Mouse (Mus musculus) hindbrain, embryonic 10.5 days (tissue): Measurements from ENCODE around the gene Gm8050. TPM values are rescaled to one million over a fixed set of nuclear protein-coding genes. Genes with fewer than 3 reads are reported as not detected.
"Not testable (repeated sequence)": the region's sequence is repeated elsewhere in the genome, so short reads cannot be mapped to it uniquely, and the experiment has no call there.

ENCODE experiments used
- DNase-seq: peaks from one replicate; pipeline ENCODE4 v3.0.0-alpha.2; 2017; ENCODE audit warnings: low spot score
- H3K27ac ChIP-seq: fragments of 300-500 bp; sonication (generic); 2 replicates; pipeline ENCODE4 v1.5.1; 2016; ENCODE audit warnings: mild to moderate bottlenecking, moderate library complexity
- H3K27me3 ChIP-seq: fragments of 300-500 bp; sonication (generic); 2 replicates; pipeline ENCODE4 v1.6.1; 2016; ENCODE audit warnings: mild to moderate bottlenecking; ENCODE audit not compliant: poor library complexity, insufficient read depth, severe bottlenecking
- H3K36me3 ChIP-seq: fragments of 300-500 bp; sonication (generic); 2 replicates; pipeline ENCODE4 v1.6.1; 2016; ENCODE audit warnings: mild to moderate bottlenecking, moderate library complexity
- H3K4me1 ChIP-seq: fragments of 300-500 bp; sonication (generic); replicated peaks from 2 replicates; pipeline ENCODE4 v1.6.1; 2016; ENCODE audit warnings: mild to moderate bottlenecking
- H3K4me3 ChIP-seq: fragments of 300-500 bp; sonication (generic); 2 replicates; pipeline ENCODE4 v1.5.1; 2016; ENCODE audit warnings: mild to moderate bottlenecking, moderate library complexity
- H3K9me3 ChIP-seq: fragments of 300-500 bp; sonication (generic); 2 replicates; pipeline ENCODE4 v1.6.1; 2016; ENCODE audit warnings: mild to moderate bottlenecking, moderate library complexity
- WGBS: fragments of 180-500 bp; shearing (Covaris S2); methylation state at CpG from one replicate; pipeline ENCODE4 v1.1.7; 2016; 5-methylcytosine and 5-hydroxymethylcytosine counted together
- polyA plus RNA-seq: library from polyadenylated mRNA; unstranded; fragments of >200 nt; fragmentation: Nextera tagmentation; extraction: Ambion mirVana; gene quantifications from 2 replicates; pipeline ENCODE4 v1.2.1, GENCODE M21; 2016

The Gm8050 gene
- polyA plus RNA-seq, result not detected in 2 replicates

GRCm38 (mm10) chr14:6720151-6720550 lies at the start of gene Gm8050:
Gene Gm8050, minus strand, starts transcription at chr14:6720251.
- not testable (repeated sequence) for H3K9me3 ChIP-seq, H3K36me3 ChIP-seq, DNase-seq, H3K4me1 ChIP-seq, H3K27me3 ChIP-seq, H3K27ac ChIP-seq, H3K4me3 ChIP-seq
- 54% methylated on average over 1 of the region's 2 CpGs for WGBS

- H3K36me3 ChIP-seq, DNase-seq, H3K9me3 ChIP-seq, H3K27me3 ChIP-seq, H3K4me1 ChIP-seq: not testable (repeated sequence)
- Histone ChIP-seq H3K27ac (peak overlapping the region; percentile 82; the same call in 1 of the 2 replicates), H3K4me3 (peak overlapping the region; percentile 53)
- WGBS, result 4% methylated on average over 9 of the region's 13 CpGs
Measured at GRCm38 (mm10) chr14:6757231-6757536, 37.1 kb upstream of the Gm8050 start.

GRCm38 (mm10) chr14:6756384-6757230 lies 36.6 kb upstream of the Gm8050 start:
- DNase-seq, result peak; percentile 11
- not testable (repeated sequence) for H3K9me3 ChIP-seq, H3K27me3 ChIP-seq, H3K4me1 ChIP-seq, H3K36me3 ChIP-seq
- Histone ChIP-seq H3K4me3 (peak overlapping the region; percentile 53), H3K27ac (peak overlapping the region; percentile 82)
- WGBS, result under 1% methylated on average over 41 of the region's 67 CpGs

- not testable (repeated sequence) for H3K27ac ChIP-seq, H3K27me3 ChIP-seq, H3K36me3 ChIP-seq, H3K4me3 ChIP-seq, H3K4me1 ChIP-seq, DNase-seq, H3K9me3 ChIP-seq
- no CpG with 5 or more reads among the region's 2 CpGs for whole genome bisulfite sequencing
Measured at GRCm38 (mm10) chr14:6742232-6742631, 22.2 kb upstream of the Gm8050 start, which contains the start of gene Gm3636. Gene Gm3636, minus strand, starts transcription at chr14:6742332.

- H3K27me3 ChIP-seq, result not testable (repeated sequence)
Measured at GRCm38 (mm10) chr14:6684070-6684469, 36.0 kb downstream of the Gm8050 start, which contains the start of gene Gm10251. Gene Gm10251, minus strand, starts transcription at chr14:6684170.

More at GRCm38 (mm10) chr14:6684070-6684469, 36.0 kb downstream of the Gm8050 start, which contains the start of gene Gm10251:
- H3K4me3 ChIP-seq, H3K4me1 ChIP-seq, H3K36me3 ChIP-seq, DNase-seq, H3K27ac ChIP-seq, H3K9me3 ChIP-seq: not testable (repeated sequence)
- no CpG with 5 or more reads among the region's 1 CpGs for WGBS

Other genes with a start within 250 kb of the Gm8050 start
- gene Gm8356, start 183.0 kb downstream of the Gm8050 start, polyA plus RNA-seq, result not detected in 2 replicates
- gene Gm3629, start 129.6 kb downstream of the Gm8050 start, polyA plus RNA-seq, result 0.34 TPM in 1 of 2 replicates, not detected in the other
- not detected in 2 replicates for gene Gm3460, start 97.8 kb downstream of the Gm8050 start, polyA plus RNA-seq
- gene Gm10251, start 36.1 kb downstream of the Gm8050 start, polyA plus RNA-seq, result not detected in 2 replicates
- gene Gm3636, start 22.1 kb upstream of the Gm8050 start, polyA plus RNA-seq, result 5.5 and 6.1 TPM in 2 replicates
- gene Gm8362, start 54.2 kb upstream of the Gm8050 start, polyA plus RNA-seq, result not detected in 2 replicates
- not detected in 2 replicates for gene Gm3642, start 120.1 kb upstream of the Gm8050 start, polyA plus RNA-seq
- gene Gm3667, start 169.7 kb upstream of the Gm8050 start, polyA plus RNA-seq, result 1.1 and 1.2 TPM in 2 replicates